ENCODE assay signal across 8 mouse cellular contexts in genomic region chr3:89337062-89337720, GRCm38 (mm10). TPM values are rescaled to one million over a fixed set of nuclear protein-coding genes. Genes with fewer than 3 reads are reported as not detected.
DNase-seq lines count a peak whose midpoint lies in the region; ATAC-seq and TF ChIP-seq lines count a peak whose summit lies in the region.

No protein-coding gene starts in this region.

- 8% methylated on average over 21 of the region's 21 CpGs for WGBS in cerebellum, adult 2 months
- 2% methylated on average over 21 of the region's 21 CpGs for WGBS in spleen, adult 2 months
- under 1% methylated on average over 17 of the region's 21 CpGs for WGBS in limb, embryonic 13.5 days
- under 1% methylated on average over 20 of the region's 21 CpGs for WGBS in stomach, postnatal 0 days

- peak overlapping the region; percentile 92 for H3K4me2 ChIP-seq in limb, embryonic 13.5 days (replicated peaks)
- H3K4me2 ChIP-seq in stomach, postnatal 0 days (replicated peaks; ENCODE audit: low read depth): peak overlapping the region; percentile 91

- no peak overlapping the region for H3K27ac ChIP-seq in cerebellum, adult 2 months (ENCODE audit: insufficient read depth, low read length)
- no peak overlapping the region for H3K27ac ChIP-seq in spleen, adult 2 months (ENCODE audit: insufficient read depth, low read length)
- H3K27ac ChIP-seq in limb, embryonic 13.5 days: peak overlapping the region; percentile 94
- H3K27ac ChIP-seq in stomach, postnatal 0 days (replicated peaks): peak overlapping the region; percentile 89

- no peaks in the 10 kb centered on the region; the same call in 1 of the 2 replicates for H3K4me1 ChIP-seq in cerebellum, adult 2 months (ENCODE audit: control insufficient read depth, insufficient read depth, low read length)
- H3K4me1 ChIP-seq in spleen, adult 2 months (ENCODE audit: control insufficient read depth, insufficient read depth, insufficient read length): peaks cover 8% of the 10 kb centered on the region
- peaks cover 75% of the 10 kb centered on the region for H3K4me1 ChIP-seq in limb, embryonic 13.5 days
- peaks cover 5% of the 10 kb centered on the region for H3K4me1 ChIP-seq in stomach, postnatal 0 days (replicated peaks; ENCODE audit: control insufficient read depth, insufficient read depth)

- peak overlapping the region; percentile 97 for H3K9ac ChIP-seq in limb, embryonic 13.5 days
- peak overlapping the region; percentile 85 for H3K9ac ChIP-seq in stomach, postnatal 0 days (ENCODE audit: low read length)

- ATAC-seq in cerebellum, adult (ENCODE audit: insufficient number of reproducible peaks, low FRiP score, low TSS enrichment): no peak
- no peak; the same call in 1 of the 2 replicates for ATAC-seq in limb, embryonic 13.5 days (ENCODE audit: low FRiP score, low read depth)
- peak; percentile 2; the same call in 1 of the 2 replicates for ATAC-seq in stomach, postnatal 0 days (ENCODE audit: low FRiP score, low TSS enrichment)

- peak overlapping the region; percentile 54 for H3K4me3 ChIP-seq in cerebellum, adult 2 months (replicated peaks; ENCODE audit: insufficient read depth, low read depth, low read length)
- peak overlapping the region; percentile 63; the same call in 1 of the 2 replicates for H3K4me3 ChIP-seq in spleen, adult 2 months (ENCODE audit: extremely low read depth, insufficient read depth, insufficient read length)
- peak overlapping the region; percentile 88 for H3K4me3 ChIP-seq in limb, embryonic 13.5 days
- peak overlapping the region; percentile 78 for H3K4me3 ChIP-seq in stomach, postnatal 0 days (ENCODE audit: low read depth, low read length)

- no peaks in the 10 kb centered on the region for H3K9me3 ChIP-seq in limb, embryonic 13.5 days
- no peaks in the 10 kb centered on the region for H3K9me3 ChIP-seq in stomach, postnatal 0 days (ENCODE audit: control insufficient read depth, low read length)

- no peak for TF ChIP-seq EP300 in stomach, postnatal 0 days (optimal IDR thresholded peaks at IDR 0.05)

- no peaks in the 10 kb centered on the region for H3K27me3 ChIP-seq in cerebellum, adult 2 months (ENCODE audit: control insufficient read depth, insufficient read depth, low read length)
- H3K27me3 ChIP-seq in spleen, adult 2 months (ENCODE audit: control insufficient read depth, insufficient read depth, low read length): peaks cover 5% of the 10 kb centered on the region; the same call in 1 of the 2 replicates
- H3K27me3 ChIP-seq in limb, embryonic 13.5 days: no peaks in the 10 kb centered on the region
- H3K27me3 ChIP-seq in stomach, postnatal 0 days (ENCODE audit: control insufficient read depth, insufficient read depth, low read length): no peaks in the 10 kb centered on the region

- H3K36me3 ChIP-seq in spleen, adult 2 months (ENCODE audit: control insufficient read depth, insufficient read depth, low read length): no peaks in the 10 kb centered on the region
- H3K36me3 ChIP-seq in limb, embryonic 13.5 days: peaks cover 38% of the 10 kb centered on the region
- peaks cover 2% of the 10 kb centered on the region; the same call in 1 of the 2 replicates for H3K36me3 ChIP-seq in stomach, postnatal 0 days (ENCODE audit: control insufficient read depth, insufficient read depth, low read length)

- no peak for TF ChIP-seq CTCF in cerebellum, adult 2 months (IDR thresholded peaks at IDR 0.05; ENCODE audit: borderline replicate concordance, insufficient read depth, low read depth, low read length)
- no peak for TF ChIP-seq CTCF in spleen, adult 2 months (IDR thresholded peaks at IDR 0.05; ENCODE audit: extremely low read depth, insufficient read depth, insufficient read length, insufficient replicate concordance)
- no peak for TF ChIP-seq CTCF in stomach, postnatal 0 days (IDR thresholded peaks at IDR 0.05; ENCODE audit: low read depth)

- no peak for DNase-seq in cerebellum, adult 2 months
- no peak for DNase-seq in spleen, adult 2 months (ENCODE audit: low read depth in 1 of 2, low spot score in 2 of 2)
- no peak for DNase-seq in spleen, adult 12 weeks (ENCODE audit: low spot score)
- DNase-seq in stomach, postnatal 0 days (ENCODE audit: low spot score): no peak
- no peak for DNase-seq in yolk sac, embryonic 10.5 days (ENCODE audit: low spot score)
- DNase-seq in MN1 (ENCODE audit: low spot score): no peak

- TF ChIP-seq POLR2A in cerebellum, adult 2 months (IDR thresholded peaks at IDR 0.05; ENCODE audit: borderline replicate concordance, insufficient read depth, low read length): no peak
- TF ChIP-seq POLR2A in spleen, adult 2 months (IDR thresholded peaks at IDR 0.05; ENCODE audit: low read depth, low read length): no peak

RNA-seq across cellular contexts. Expression of gene Efna4, which starts 0.6 kb away (rescaled TPM):
- 0.36 and 0.64 TPM in 2 replicates for polyA plus RNA-seq in cerebellum, adult 2 months (2012; rRNA removed)
- polyA plus RNA-seq in spleen, adult 2 months (2012; rRNA removed): 0.62 and 1.5 TPM in 2 replicates
- polyA plus RNA-seq in limb, embryonic 13.5 days (2015; fragmentation: Nextera tagmentation; extraction: Ambion mirVana): 49.0 and 51.6 TPM in 2 replicates
- 8.9 and 11.7 TPM in 2 replicates for polyA plus RNA-seq in stomach, postnatal 0 days (2015; fragmentation: Nextera tagmentation; extraction: Ambion mirVana)

RNA-seq across cellular contexts. Expression of gene Adam15, which starts 12.6 kb away (rescaled TPM):
- polyA plus RNA-seq in cerebellum, adult 2 months (2012; rRNA removed): 142 and 147 TPM in 2 replicates
- polyA plus RNA-seq in spleen, adult 2 months (2012; rRNA removed): 49.6 and 62.0 TPM in 2 replicates
- 50.3 and 52.2 TPM in 2 replicates for polyA plus RNA-seq in limb, embryonic 13.5 days (2015; fragmentation: Nextera tagmentation; extraction: Ambion mirVana)
- polyA plus RNA-seq in stomach, postnatal 0 days (2015; fragmentation: Nextera tagmentation; extraction: Ambion mirVana): 43.0 and 44.8 TPM in 2 replicates

RNA-seq across cellular contexts. Expression of gene Efna3, which starts 14.4 kb away (rescaled TPM):
- 31.9 and 37.0 TPM in 2 replicates for polyA plus RNA-seq in cerebellum, adult 2 months (2012; rRNA removed)
- not detected in 2 replicates for polyA plus RNA-seq in spleen, adult 2 months (2012; rRNA removed)
- 27.4 and 30.6 TPM in 2 replicates for polyA plus RNA-seq in limb, embryonic 13.5 days (2015; fragmentation: Nextera tagmentation; extraction: Ambion mirVana)
- polyA plus RNA-seq in stomach, postnatal 0 days (2015; fragmentation: Nextera tagmentation; extraction: Ambion mirVana): 25.8 and 29.2 TPM in 2 replicates

RNA-seq across cellular contexts. Expression of gene Dcst2, which starts 24.6 kb away (rescaled TPM):
- polyA plus RNA-seq in cerebellum, adult 2 months (2012; rRNA removed): 0.32 and 0.36 TPM in 2 replicates
- polyA plus RNA-seq in spleen, adult 2 months (2012; rRNA removed): 0.15 and 0.43 TPM in 2 replicates
- 0.27 and 0.34 TPM in 2 replicates for polyA plus RNA-seq in limb, embryonic 13.5 days (2015; fragmentation: Nextera tagmentation; extraction: Ambion mirVana)
- 0.33 and 0.41 TPM in 2 replicates for polyA plus RNA-seq in stomach, postnatal 0 days (2015; fragmentation: Nextera tagmentation; extraction: Ambion mirVana)

RNA-seq across cellular contexts. Expression of gene Dcst1, which starts 27.9 kb away (rescaled TPM):
- polyA plus RNA-seq in cerebellum, adult 2 months (2012; rRNA removed): 0.10 and 0.27 TPM in 2 replicates
- 0.29 and 0.42 TPM in 2 replicates for polyA plus RNA-seq in spleen, adult 2 months (2012; rRNA removed)
- 0.38 and 0.51 TPM in 2 replicates for polyA plus RNA-seq in limb, embryonic 13.5 days (2015; fragmentation: Nextera tagmentation; extraction: Ambion mirVana)
- 0.29 and 0.36 TPM in 2 replicates for polyA plus RNA-seq in stomach, postnatal 0 days (2015; fragmentation: Nextera tagmentation; extraction: Ambion mirVana)

Comparison
In these comparisons a context has a peak if more than half of its experiments do, and no peak if none do; other contexts are left out.
1. H3K27ac ChIP-seq: peak in limb, embryonic 13.5 days (single experiment) and stomach, postnatal 0 days (single experiment); none in cerebellum, adult 2 months (single experiment) and spleen, adult 2 months (single experiment).
2. RNA of gene Efna3, which starts 14.4 kb away (polyA plus RNA-seq): 31.9 to 37.0 TPM in cerebellum, adult 2 months, 27.4 to 30.6 TPM in limb, embryonic 13.5 days and 25.8 to 29.2 TPM in stomach, postnatal 0 days; not detected in spleen, adult 2 months; every median in the first group is over 10 times any median in the second.
3. Peak in every context shown above with its lines, with median percentiles within 50 percentile points of each other: H3K4me3 ChIP-seq.